In the genomic region with DNA sequence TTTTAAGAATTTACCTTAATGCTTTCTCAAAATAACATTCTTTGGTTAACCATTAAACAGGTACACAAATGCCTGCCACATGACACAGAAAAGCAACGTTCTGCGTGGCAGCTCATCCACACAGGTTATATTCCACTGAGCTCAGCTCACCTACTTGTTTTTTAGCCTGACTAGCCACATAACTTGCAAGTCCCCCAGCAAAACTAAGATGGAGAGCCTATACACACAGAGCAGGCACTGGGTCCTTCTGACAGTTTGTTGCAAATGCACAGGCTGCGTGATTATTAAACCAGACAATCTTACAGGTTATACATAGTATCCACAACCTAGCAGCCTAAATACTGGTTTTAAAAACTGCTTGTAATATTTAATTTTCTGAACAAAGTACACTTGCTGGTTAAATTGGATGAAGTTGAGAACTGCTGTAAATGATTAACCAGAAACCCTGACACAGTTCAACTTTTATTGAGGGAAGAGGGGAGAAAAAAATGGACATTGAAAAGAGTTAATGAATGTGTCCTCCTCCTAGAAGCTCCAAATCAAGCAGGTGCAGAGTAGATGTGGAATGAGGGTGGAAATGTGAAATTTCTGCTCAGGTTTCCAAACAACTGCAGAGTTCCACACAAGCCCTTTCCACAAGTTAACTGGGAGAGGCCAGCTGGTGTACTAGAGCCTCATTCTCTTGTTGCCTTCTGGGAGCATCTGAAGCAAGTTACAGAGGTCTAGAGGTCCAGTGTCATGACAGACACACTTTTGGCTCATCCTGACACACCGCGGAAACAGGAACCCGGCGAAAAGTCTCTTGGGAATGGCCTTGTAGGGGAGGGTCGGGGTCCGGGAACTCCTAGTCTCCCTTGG, we compare ENCODE assay signal across 8 mouse cellular contexts. TPM values are rescaled to one million over a fixed set of nuclear protein-coding genes. Genes with fewer than 3 reads are reported as not detected.
DNase-seq lines count a peak whose midpoint lies in the region; ATAC-seq and TF ChIP-seq lines count a peak whose summit lies in the region.

No protein-coding gene starts in this region.

- no peak for TF ChIP-seq CTCF in bone marrow macrophage, adult 2 months (IDR thresholded peaks at IDR 0.05; ENCODE audit: low read depth, low read length)

- H3K27me3 ChIP-seq in intestine, embryonic 16.5 days (replicated peaks; ENCODE audit: control insufficient read depth, insufficient read depth, low read length) = no peaks in the 10 kb centered on the region

- peaks cover 43% of the 10 kb centered on the region for H3K79me2 ChIP-seq in macrophage (ENCODE audit: inconsistent target)

- H3K9me3 ChIP-seq in intestine, embryonic 16.5 days (ENCODE audit: control insufficient read depth, low read length) = no peaks in the 10 kb centered on the region

- peak overlapping the region; percentile 39; the same call in 1 of the 2 replicates for H3K9ac ChIP-seq in intestine, embryonic 16.5 days (ENCODE audit: low read depth, low read length)

- peak overlapping the region; percentile 67 for H3K4me2 ChIP-seq in intestine, embryonic 16.5 days (ENCODE audit: low read depth, low read length)

- ATAC-seq in frontal cortex, adult (ENCODE audit: low TSS enrichment) = peak; percentile 32
- peak; percentile 51 for ATAC-seq in intestine, embryonic 16.5 days

- DNase-seq in frontal cortex, adult 2 months (ENCODE audit: extremely low spot score in 1 of 2, low spot score in 1 of 2) = no peak
- DNase-seq in retina, embryonic 14.5 days (ENCODE audit: low spot score) = no peak
- no peak for DNase-seq in adrenal gland, adult 2 months
- DNase-seq in urinary bladder, adult 18-20 months (ENCODE audit: low spot score in 2 of 2) = no peak

- peaks cover 13% of the 10 kb centered on the region for H3K4me1 ChIP-seq in bone marrow macrophage, adult 2 months (ENCODE audit: control insufficient read depth, insufficient read depth, low read length)
- peaks cover 5% of the 10 kb centered on the region for H3K4me1 ChIP-seq in intestine, embryonic 16.5 days (ENCODE audit: control insufficient read depth, insufficient read depth, low read length)

- 19% methylated on average over 9 of the region's 9 CpGs for WGBS in intestine, embryonic 16.5 days
- WGBS in macrophage (ENCODE audit: missing documents) = 33% methylated on average over 9 of the region's 9 CpGs

- TF ChIP-seq POLR2A in bone marrow macrophage, adult 2 months (IDR thresholded peaks at IDR 0.05; ENCODE audit: borderline replicate concordance, low read depth, low read length) = no peak

- 0 out of 2 replicates have a peak overlapping the region, but pooled peaks have one; percentile 9 for H3K27ac ChIP-seq in bone marrow macrophage, adult 2 months (ENCODE audit: insufficient read depth, low read depth, low read length)
- H3K27ac ChIP-seq in intestine, embryonic 16.5 days (ENCODE audit: low read length) = peak overlapping the region; percentile 96
- H3K27ac ChIP-seq in macrophage = 0 out of 2 replicates have a peak overlapping the region, but pooled peaks have one; percentile 21

- no peaks in the 10 kb centered on the region for H3K36me3 ChIP-seq in intestine, embryonic 16.5 days (ENCODE audit: control insufficient read depth, insufficient read depth, low read length)
- H3K36me3 ChIP-seq in macrophage (ENCODE audit: inconsistent target) = peaks cover 10% of the 10 kb centered on the region; the same call in 1 of the 2 replicates

- H3K4me3 ChIP-seq in bone marrow macrophage, adult 2 months (ENCODE audit: insufficient read depth, low read length) = peak overlapping the region; percentile 64
- H3K4me3 ChIP-seq in intestine, embryonic 16.5 days (ENCODE audit: low read length) = peak overlapping the region; percentile 79
- peak overlapping the region; percentile 67 for H3K4me3 ChIP-seq in macrophage (ENCODE audit: inconsistent target)

RNA-seq across cellular contexts. Expression of gene Esd, which starts 0.6 kb away (rescaled TPM):
- polyA plus RNA-seq in frontal cortex, adult 2 months (2012; rRNA removed) = 87.7 and 89.4 TPM in 2 replicates
- 370 TPM in 2 replicates for polyA plus RNA-seq in bone marrow macrophage, adult 2 months (2012; ENCODE audit: insufficient read depth, insufficient read length, missing spikeins)
- 370 and 377 TPM in 2 replicates for polyA plus RNA-seq in intestine, embryonic 16.5 days (2015; fragmentation: Nextera tagmentation; extraction: Ambion mirVana)
- 100 to 1,000 TPM in 21 of 26 experiments, 10 to 100 TPM in 5; 51.5 to 289 (median 135) TPM for total RNA-seq in macrophage (2018; cell fraction: chromatin; rRNA removed)
- 100 to 1,000 TPM; 250 to 494 (median 320) TPM for total RNA-seq in macrophage (2018; cell fraction: cytosol; rRNA removed)
- 100 to 1,000 TPM in 22 of 26 experiments, 10 to 100 TPM in 4; 77.6 to 214 (median 130) TPM for total RNA-seq in macrophage (2018; cell fraction: nucleus; rRNA removed)
- 293 to 746 TPM (median 406 TPM) in 3 replicates for polyA plus RNA-seq in macrophage (2018)
- 100 to 1,000 TPM; 355 to 390 TPM for total RNA-seq in adrenal gland, adult 2 months (2021)
- polyA plus RNA-seq in adrenal gland, adult 2 months (2012; rRNA removed) = 19.1 and 26.6 TPM in 2 replicates

Comparison
In these comparisons a context has a peak if more than half of its experiments do, and no peak if none do; other contexts are left out.
1. H3K27ac ChIP-seq: peak in every context shown above with its lines; median percentile 96 in intestine, embryonic 16.5 days; 21 in macrophage; 9 in bone marrow macrophage, adult 2 months.